Mouse (Mus musculus): ENCODE data around the gene 6030408B16Rik. TPM values are rescaled to one million over a fixed set of nuclear protein-coding genes. Genes with fewer than 3 reads are reported as not detected.

Gene 6030408B16Rik
- polyA plus RNA-seq, 1 experiment from 2014 or later: not detected

- no peak for DNase-seq (ENCODE audit: low read depth, low spot score)
- ChIA-PET POLR2A (interaction anchor here (0.6 to 1.3 kb wide), 2 partner anchors 9 to 13 kb away, joined by 3 read pairs; no protein-coding TSS in a partner anchor), CTCF (interaction anchor here (0.7 to 0.9 kb wide), 2 partner anchors 12 to 29 kb away, joined by 3 read pairs; no protein-coding TSS in a partner anchor)
- no peaks in the 10 kb centered on the region for H3K27me3 ChIP-seq
- no peak for TF ChIP-seq CTCF (IDR thresholded peaks at IDR 0.05)
- peak; percentile 37 for ATAC-seq
- in situ Hi-C loops (cut with MboI; ENCODE audit: low pct_unique_long_range_greater_than_20kb): no loop called here
Observed at GRCm38 (mm10) chr15:101253886-101254795, 38.9 kb upstream of the 6030408B16Rik start, which contains the start of gene Nr4a1. Gene Nr4a1 (plus strand): TSS chr15:101254269.

- CTCF ChIA-PET: no interaction called here
- no peak for ATAC-seq
- DNase-seq (ENCODE audit: low read depth, low spot score): no peak
- H3K27me3 ChIP-seq: no peaks in the 10 kb centered on the region
- no peak for TF ChIP-seq CTCF (IDR thresholded peaks at IDR 0.05)
- POLR2A ChIA-PET: no interaction called here
- in situ Hi-C loops (cut with MboI; ENCODE audit: low pct_unique_long_range_greater_than_20kb): no loop called here
Observed at GRCm38 (mm10) chr15:101255842-101256462, 37.1 kb upstream of the 6030408B16Rik start.

- ChIA-PET POLR2A (interaction anchor here (1.2 kb wide), 1 partner anchor 8 kb away, joined by 4 read pairs; no protein-coding TSS in a partner anchor), CTCF (no interaction called here)
- ATAC-seq (no peak), DNase-seq (ENCODE audit: low read depth, low spot score) (no peak)
- no peak for TF ChIP-seq CTCF (IDR thresholded peaks at IDR 0.05)
- no peaks in the 10 kb centered on the region for H3K27me3 ChIP-seq
- in situ Hi-C loops (cut with MboI; ENCODE audit: low pct_unique_long_range_greater_than_20kb): no loop called here
Observed at GRCm38 (mm10) chr15:101256463-101257206, 36.4 kb upstream of the 6030408B16Rik start.

- ChIA-PET POLR2A (no interaction called here), CTCF (no interaction called here)
- no peak for TF ChIP-seq CTCF (IDR thresholded peaks at IDR 0.05)
- DNase-seq (ENCODE audit: low read depth, low spot score) (no peak), ATAC-seq (no peak)
- no peaks in the 10 kb centered on the region for H3K27me3 ChIP-seq
- in situ Hi-C loops (cut with MboI; ENCODE audit: low pct_unique_long_range_greater_than_20kb): no loop called here
Observed at GRCm38 (mm10) chr15:101258420-101258819, 34.6 kb upstream of the 6030408B16Rik start.

- H3K27me3 ChIP-seq: no peaks in the 10 kb centered on the region
- ChIA-PET POLR2A (no interaction called here), CTCF (interaction anchor here (1.2 kb wide), 1 partner anchor 9 kb away, joined by 3 read pairs; no protein-coding TSS in a partner anchor)
- DNase-seq (ENCODE audit: low read depth, low spot score) (no peak), ATAC-seq (no peak)
- in situ Hi-C loops (cut with MboI; ENCODE audit: low pct_unique_long_range_greater_than_20kb): no loop called here
- no peak for TF ChIP-seq CTCF (IDR thresholded peaks at IDR 0.05)
Observed at GRCm38 (mm10) chr15:101259922-101260321, 33.1 kb upstream of the 6030408B16Rik start.

GRCm38 (mm10) chr15:101260387-101260786, 32.6 kb upstream of the 6030408B16Rik start:
- POLR2A ChIA-PET: no interaction called here
- DNase-seq (ENCODE audit: low read depth, low spot score) (no peak), ATAC-seq (no peak)
- H3K27me3 ChIP-seq: no peaks in the 10 kb centered on the region
- in situ Hi-C loops (cut with MboI; ENCODE audit: low pct_unique_long_range_greater_than_20kb): no loop called here
- no peak for TF ChIP-seq CTCF (IDR thresholded peaks at IDR 0.05)
- CTCF ChIA-PET: interaction anchor here (1.2 kb wide), 1 partner anchor 9 kb away, joined by 3 read pairs; no protein-coding TSS in a partner anchor

GRCm38 (mm10) chr15:101260874-101261622, 32.0 kb upstream of the 6030408B16Rik start:
- DNase-seq (ENCODE audit: low read depth, low spot score): no peak

GRCm38 (mm10) chr15:101262502-101262901, 30.5 kb upstream of the 6030408B16Rik start:
- in situ Hi-C loops (cut with MboI; ENCODE audit: low pct_unique_long_range_greater_than_20kb): no loop called here
- H3K27me3 ChIP-seq: no peaks in the 10 kb centered on the region
- no peak for TF ChIP-seq CTCF (IDR thresholded peaks at IDR 0.05)
- ChIA-PET POLR2A (interaction anchor here (1.5 kb wide), 1 partner anchor 16 kb away, joined by 3 read pairs; no protein-coding TSS in a partner anchor), CTCF (interaction anchor here (2.0 kb wide), 1 partner anchor 20 kb away, joined by 6 read pairs; no protein-coding TSS in a partner anchor)
- DNase-seq (ENCODE audit: low read depth, low spot score) (no peak), ATAC-seq (no peak)

More at GRCm38 (mm10) chr15:101260874-101261622, 32.0 kb upstream of the 6030408B16Rik start:
- TF ChIP-seq CTCF (IDR thresholded peaks at IDR 0.05): no peak
- H3K27me3 ChIP-seq: no peaks in the 10 kb centered on the region
- in situ Hi-C loops (cut with MboI; ENCODE audit: low pct_unique_long_range_greater_than_20kb): no loop called here
- POLR2A ChIA-PET: no interaction called here
- no peak for ATAC-seq
- CTCF ChIA-PET: no interaction called here

GRCm38 (mm10) chr15:101266132-101266963, 26.7 kb upstream of the 6030408B16Rik start:
- CTCF ChIA-PET: interaction anchor here (0.9 to 3.5 kb wide), 4 partner anchors 8 to 50 kb away, joined by 3 to 15 read pairs (median 6); no protein-coding TSS in a partner anchor
- TF ChIP-seq CTCF (IDR thresholded peaks at IDR 0.05): no peak
- POLR2A ChIA-PET: interaction anchor here (1.1 to 2.1 kb wide), 2 partner anchors 17 kb away, joined by 4 to 9 read pairs; partner anchors contain the start of gene Atg101
- in situ Hi-C loops (cut with MboI; ENCODE audit: low pct_unique_long_range_greater_than_20kb): no loop called here
- no peaks in the 10 kb centered on the region for H3K27me3 ChIP-seq
- ATAC-seq (peak; percentile 60), DNase-seq (ENCODE audit: low read depth, low spot score) (no peak)
